Mouse (Mus musculus) adrenal gland, postnatal 14 days (tissue): ENCODE results near the gene Plxdc2. TPM values are rescaled to one million over a fixed set of nuclear protein-coding genes. Genes with fewer than 3 reads are reported as not detected.

Experiments
- DNase-seq: peaks from one replicate; pipeline ENCODE4 v3.0.0; 2021; ENCODE audit warnings: mixed read lengths
- total RNA-seq: library from RNA; stranded (reverse); gene quantifications from 2 replicates; pipeline ENCODE4 v1.2.3, GENCODE M21; 2021

The Plxdc2 gene
- total RNA-seq, 1 experiment from 2014 or later = 15.9 TPM

DNA sequence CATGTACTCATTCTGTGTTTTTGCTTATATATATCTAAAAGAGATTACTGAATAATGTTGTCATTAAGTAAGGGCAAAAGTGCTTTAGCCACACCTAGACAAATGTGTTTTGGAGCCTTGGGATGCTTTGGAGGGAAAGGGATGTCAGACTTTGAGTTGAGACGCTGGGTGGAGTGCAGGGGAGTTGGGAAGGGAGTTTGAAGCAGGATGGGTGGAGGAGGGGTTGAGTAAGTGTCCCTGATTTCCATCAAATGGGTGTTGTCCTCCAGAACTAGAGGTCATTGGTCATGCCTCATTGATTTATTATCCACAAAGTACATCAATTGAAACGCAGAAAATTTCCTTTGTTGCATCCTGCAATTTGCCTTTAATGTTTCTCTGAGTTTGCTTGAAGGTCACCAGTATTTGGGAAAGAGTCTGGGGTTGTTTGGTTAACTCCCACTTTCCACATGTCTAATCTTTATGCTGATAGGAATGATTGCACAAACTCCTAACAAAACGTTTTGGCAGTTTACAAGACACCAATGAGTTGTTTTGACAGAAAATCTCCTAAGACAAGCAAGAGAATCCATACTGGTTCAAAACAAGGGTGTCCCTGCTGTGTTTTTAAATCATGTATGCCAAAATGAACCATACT, 58.4 kb downstream of the Plxdc2 start:
- no peak for DNase-seq

DNA sequence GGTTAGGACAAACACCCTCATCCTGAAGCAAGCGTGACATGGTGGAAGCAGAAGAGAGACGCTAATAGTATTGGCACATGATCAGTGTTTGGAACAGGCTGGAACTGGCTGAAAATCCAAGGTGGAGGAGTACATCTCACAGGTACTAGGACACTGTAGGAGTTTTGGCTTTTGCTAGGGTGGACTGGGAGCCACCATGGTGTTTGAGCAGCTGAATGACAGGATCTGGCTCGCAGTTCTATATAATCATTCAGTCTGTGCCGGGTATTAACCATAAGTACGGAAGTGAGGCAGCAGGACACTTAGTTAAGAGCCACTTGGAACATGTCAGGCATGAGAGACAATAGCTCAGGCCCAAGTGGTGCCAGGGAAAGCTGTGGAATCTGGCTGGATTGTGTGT, 82.9 kb downstream of the Plxdc2 start:
- DNase-seq = no peak

DNA sequence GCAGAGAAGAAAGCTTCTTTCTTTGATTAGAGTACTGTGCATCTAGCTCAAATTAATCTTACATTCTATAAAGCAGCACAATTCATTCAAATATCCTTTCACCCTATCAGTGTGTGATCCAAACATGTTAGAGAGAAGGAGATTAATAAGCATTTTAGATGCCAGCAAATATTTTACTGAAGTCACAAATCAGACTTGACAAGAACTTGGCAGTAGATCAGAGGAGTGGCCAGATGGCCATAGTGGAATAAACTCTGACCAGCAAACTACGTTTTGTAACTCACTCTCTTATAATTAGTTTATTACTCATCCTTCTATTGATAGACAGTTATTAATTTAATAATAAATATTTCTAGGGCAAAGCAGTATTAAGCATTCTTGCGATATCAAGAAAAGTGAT, 86.5 kb downstream of the Plxdc2 start:
- peak; percentile 42 for DNase-seq

DNA sequence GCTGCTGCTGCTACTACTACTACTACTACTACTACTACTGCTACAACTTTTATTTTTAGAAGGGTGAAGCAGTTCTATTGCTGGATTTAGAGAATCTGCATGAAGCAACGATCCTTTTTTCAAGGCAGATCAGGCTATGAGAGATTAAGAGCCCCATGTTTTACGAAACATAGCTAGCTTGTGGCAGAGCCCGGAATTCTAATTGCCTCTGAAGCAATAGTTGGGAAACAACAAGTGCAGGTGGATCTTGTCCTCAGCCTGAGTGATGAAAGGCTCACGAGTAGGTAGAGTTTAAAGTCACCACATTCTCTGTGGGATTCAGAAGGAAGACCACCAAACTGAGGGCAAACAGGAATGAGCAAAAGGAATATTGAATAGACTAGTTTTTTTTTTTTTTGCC, 91.8 kb downstream of the Plxdc2 start:
- no peak for DNase-seq

DNA sequence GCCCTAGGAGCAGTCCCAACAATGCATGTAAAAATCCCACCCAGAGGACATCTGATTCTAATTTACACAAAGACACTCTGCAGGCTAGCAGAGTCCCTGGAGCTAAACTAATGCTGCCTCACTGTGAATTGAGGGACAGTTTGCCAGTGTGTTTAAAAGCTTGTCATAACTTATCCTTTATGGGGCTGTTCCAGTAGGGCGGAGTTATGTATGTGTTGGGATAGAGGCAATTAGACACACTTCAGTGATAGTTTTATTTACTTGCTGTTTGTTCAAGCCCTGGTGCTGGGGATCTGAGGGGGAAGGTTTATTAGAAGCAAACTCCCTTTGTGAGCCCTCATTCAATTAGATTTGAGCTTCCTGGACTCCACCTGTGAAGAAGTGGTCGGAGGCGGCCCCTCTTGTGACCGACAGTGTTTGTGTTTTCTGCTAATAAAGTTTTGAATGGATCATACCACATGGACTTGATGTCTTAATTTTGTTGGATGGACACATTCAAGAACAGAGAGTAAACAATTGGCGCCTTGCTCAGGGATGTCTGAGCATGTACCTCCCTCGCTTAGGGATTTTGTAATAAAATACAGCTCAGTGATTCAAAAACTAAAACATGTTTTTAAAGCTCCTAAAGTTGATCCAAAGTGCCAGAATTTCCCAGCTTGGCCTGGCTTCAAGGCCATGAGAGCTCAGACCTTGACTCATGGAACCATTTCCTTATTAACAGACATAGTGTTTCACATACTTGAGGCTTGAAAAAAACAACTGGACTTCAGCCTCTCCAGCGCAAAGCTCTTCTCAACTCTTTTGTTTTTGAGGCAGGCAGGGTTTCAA, 94.9 kb downstream of the Plxdc2 start:
- DNase-seq = peak; percentile 68

DNA sequence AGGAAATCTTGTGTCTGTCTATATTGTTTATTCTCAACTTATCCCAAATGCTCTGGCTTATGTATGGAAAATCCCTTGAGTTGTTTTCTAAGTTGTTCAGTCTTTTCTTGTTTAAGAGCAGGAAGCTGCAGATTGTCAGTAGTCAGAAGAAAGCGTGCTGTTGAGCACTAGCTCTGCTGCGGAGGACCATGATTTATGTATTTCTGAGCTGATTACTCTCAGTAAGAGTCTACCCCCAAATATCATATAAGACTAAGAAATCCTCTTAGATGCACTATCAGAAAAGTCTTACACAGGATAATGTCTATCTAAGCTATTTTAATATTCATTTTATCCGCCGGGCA, 95.5 kb downstream of the Plxdc2 start:
- no peak for DNase-seq

DNA sequence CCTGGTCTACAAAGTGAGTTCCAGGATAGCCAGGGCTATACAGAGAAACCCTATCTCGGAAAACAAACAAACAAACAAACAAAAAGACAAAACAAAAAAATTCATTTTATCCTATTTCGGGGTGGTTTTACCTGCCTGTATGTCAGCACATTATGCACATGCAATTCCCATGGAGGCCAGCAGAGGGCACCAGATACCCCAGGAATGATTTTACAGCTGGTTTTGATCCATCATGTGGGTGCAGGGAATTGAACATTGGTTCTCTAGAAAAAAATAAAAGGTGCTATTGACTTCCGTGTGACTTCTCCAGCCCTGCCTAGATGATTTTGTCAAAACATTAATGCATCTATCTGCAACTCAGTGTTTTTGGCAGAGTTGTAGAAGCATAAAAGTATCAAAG, 96.0 kb downstream of the Plxdc2 start:
- no peak for DNase-seq

DNA sequence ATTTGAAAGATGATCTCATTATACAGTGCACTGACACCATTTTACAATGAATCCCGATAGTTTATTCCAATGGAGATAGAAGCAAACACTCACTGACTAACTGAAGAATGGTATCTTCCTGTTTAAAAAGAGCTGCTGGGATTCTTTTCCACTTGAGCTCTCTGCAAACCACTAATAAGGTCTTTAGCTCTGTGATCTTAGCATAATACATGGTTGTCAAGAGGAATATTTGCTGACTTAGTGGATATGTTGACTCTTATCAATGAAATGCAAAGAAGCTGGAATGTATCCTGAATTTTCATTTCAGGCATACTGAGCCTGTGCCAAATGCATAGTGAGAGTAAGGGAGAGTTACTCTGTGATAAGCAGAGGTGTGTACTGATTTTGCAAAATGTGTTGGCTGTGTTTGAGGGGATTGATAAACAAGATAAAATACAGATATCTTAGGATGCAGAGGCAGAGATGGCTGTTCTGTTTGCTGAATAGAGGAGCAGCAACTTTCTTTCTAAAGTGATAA, 100.2 kb downstream of the Plxdc2 start:
- DNase-seq = no peak

DNA sequence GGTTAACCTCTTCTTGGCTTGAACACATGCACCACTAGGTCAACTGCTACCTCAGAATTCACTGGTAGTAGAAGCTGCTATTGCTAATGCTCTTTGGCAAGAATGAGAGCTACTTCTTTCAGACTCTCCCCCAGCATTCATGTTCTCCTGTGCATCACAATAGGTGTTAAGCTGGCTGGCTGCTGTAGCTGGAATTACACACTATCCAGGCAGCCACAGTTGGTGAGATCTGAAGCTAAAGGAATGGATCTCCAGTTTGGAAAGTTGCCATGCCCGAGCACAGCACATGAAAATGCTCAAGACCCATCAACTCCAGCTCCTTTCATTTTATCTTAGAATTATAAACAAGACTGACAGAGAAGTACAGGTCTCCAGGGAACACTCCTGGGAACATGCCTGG, 103.4 kb downstream of the Plxdc2 start:
- DNase-seq = no peak

DNA sequence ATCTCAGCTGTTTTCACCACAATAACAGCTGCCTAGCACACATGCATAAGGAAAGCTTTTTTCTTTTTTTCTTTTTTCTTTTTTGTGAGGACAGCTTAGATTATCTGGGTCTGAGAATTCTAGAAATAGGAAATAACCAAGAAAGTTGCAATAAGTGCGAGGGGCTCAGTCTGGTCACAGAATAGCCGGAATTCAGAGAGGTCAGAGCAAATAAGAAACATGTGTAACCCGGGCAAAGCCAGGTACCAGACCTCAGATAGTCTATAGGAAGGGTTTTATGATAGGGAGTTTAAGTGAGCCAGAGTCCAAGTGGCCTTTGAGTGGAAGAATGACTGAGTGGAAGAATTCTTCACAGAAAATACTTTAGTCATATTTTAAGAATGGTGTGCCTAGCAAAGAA, 114.0 kb downstream of the Plxdc2 start:
- DNase-seq = no peak

DNA sequence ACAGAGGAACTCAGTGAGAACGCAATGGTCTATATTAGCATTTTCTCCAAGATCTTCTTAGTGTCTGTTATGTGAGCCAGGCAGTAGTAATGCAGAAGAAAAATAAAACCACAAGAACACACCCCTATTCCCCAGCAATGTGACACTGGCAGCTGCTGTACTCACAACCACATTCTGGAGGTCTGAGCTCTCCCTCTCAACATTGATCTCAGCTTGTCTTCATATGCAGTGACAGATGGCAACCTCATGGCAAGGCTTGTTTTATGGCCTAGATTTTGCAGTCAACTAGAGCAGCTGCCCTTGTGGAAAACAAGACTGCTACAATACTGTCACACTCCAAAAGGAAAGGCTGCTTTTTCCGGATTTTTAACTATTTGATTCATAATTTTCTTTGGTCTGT, 127.8 kb downstream of the Plxdc2 start:
- no peak for DNase-seq

DNA sequence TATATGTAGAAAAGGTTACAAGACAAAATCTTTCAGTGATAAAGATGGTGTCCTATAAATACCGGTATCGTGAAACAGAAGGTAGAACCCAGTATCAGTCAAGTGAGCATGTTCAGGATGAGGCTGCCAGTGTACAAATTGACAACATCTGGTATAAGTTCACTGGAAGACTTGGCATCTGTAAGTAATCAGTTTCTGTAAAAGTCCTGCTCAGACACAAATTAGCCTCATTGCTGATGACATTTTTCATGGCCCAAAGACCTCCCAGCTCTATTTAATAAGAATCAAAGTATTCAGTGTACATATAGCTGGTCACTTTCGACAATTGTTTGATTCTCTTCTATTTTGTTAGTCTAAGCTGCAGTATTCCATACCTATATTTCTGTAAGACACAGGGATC, 129.9 kb downstream of the Plxdc2 start:
- DNase-seq = no peak

DNA sequence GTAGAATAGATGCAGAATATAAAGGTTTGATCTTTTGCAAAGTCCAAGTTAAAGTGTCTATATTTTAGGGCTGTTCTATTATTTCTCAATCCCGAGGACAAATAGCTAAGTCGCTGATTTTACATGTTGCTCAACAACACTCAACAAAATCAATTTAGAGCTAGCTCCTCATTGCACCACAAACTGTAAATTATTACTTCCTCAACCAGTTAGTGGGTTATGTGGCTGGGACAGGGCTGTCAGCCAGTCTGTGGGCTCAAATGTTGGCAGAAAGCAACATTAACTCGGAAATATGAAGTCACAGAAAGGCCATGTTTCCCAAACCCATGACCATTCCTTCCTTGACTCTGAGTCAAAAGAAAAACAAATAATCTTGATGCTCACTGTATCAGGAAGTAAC, 135.1 kb downstream of the Plxdc2 start:
- no peak for DNase-seq

DNA sequence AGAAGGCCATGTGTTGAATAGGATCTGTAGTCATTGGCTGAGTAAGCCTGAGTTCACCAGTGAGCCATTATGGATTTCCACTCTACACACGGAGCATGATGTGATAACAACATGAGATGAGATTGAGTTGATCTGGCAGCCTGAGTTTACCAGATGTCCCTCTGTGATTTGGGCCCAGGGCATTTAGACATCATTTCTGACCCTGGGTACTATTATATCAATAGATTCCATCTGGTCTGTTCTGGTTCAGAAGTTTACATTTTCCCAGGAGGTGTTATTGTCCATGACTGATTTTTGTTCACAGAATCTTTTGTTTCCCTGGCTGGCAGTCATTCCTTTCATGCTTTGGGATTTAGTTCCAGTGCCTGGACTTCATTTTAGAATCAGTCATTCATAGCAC, 146.7 kb downstream of the Plxdc2 start:
- no peak for DNase-seq

DNA sequence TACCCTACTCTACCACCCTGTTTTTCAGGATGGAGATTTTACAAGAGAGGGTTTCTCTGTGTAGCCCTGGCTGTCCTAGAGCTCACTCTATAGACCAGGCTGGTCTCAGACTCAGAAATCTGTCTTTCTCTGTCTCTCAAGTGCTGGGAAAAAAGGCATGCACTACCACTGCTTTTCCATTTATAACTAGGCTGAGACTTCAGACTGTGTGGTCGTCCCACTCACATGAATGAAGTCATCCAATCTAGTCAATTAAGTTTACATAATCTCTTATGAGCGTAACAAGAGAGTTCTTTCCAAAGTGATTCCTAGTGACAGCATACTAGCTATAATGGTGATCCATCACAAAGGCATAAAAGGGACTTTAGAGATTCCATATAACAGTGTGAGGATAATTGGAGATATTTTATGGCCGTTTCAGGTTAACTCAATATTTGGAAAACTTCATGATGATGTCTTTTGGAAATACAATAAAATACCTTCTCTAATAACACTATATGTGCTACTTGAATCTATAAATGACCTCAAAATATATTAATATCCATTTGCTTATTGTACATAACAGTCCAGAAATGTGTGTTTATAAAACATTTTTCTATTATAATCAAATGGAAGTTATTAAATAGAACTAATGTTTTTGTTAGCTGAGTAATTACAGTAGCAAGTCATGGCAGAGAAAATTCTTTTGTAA, 151.6 kb downstream of the Plxdc2 start:
- DNase-seq = no peak

DNA sequence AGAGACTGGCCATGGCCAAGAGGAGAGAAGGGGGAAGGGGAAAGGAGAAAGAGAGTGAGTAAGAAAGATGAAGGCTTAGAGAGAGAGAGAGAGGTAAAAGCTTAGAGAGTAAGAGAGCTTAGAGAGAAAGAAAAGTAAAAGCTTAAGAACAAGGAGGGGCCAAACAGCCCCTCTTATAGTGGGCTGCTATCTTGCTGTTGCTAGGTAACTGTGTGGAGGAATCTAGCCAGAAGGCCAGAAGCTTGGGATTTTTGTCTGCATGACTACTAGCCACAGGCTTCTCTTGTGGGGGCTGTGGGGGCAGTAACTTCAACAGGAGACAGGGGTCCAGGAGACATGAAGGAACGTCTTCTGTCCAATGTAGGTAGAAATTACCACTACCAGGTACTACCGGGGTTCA, 162.0 kb downstream of the Plxdc2 start:
- DNase-seq = no peak

DNA sequence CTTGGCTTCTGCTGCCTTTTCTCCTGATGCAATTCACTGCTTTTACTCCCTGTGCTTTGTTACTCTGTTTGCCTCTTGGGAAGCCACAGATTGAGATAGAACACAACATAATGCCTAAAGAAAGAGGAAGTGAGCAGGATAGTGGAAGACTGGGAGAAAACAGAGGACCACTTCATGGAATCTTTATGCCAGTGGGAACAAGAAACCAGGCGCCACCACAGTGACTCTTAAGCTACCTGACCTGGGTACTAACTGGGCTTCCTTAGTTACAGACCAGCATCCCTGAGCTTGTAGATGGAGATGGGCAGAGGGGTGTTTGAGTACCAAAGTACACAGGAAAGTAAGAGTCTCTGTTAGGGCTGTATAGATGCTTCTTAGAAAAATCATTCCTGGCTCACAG, 167.3 kb downstream of the Plxdc2 start:
- no peak for DNase-seq

DNA sequence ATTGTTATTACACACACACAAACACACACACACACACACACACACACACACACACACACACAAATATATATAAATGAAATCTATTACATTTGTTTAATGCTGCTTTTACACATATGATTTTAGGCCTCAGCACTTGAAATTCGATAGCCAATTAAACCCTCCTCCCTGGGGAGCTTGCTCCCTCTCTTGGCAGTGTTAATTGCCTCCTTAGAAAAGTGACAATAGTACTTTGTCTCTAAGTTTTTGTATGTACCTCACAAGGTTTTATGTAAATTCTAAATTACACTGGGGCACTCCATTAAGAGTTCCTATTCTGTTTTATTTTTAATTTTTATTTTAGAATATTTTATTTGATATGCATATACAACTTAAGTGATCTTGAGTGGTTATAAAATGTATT, 176.1 kb downstream of the Plxdc2 start:
- no peak for DNase-seq

DNA sequence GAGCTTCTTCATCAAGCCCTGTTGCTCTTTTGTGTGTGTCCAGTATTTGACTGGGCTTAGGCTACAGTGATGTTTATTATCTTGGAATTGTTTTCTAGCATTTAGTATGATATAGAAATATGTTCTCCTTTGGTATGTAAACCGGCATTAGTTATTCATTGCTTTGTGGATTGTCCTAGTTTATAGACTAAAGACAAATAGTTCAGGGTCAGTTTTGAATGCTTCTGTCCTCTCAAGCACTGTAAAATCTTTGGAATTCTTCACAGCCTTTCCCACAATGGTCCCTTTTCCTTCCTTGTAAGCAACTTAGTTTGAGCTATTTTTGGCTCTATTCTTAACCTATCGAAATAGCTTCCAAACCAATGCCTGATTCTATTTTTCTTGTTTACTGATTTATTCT, 178.5 kb downstream of the Plxdc2 start:
- DNase-seq = no peak

DNA sequence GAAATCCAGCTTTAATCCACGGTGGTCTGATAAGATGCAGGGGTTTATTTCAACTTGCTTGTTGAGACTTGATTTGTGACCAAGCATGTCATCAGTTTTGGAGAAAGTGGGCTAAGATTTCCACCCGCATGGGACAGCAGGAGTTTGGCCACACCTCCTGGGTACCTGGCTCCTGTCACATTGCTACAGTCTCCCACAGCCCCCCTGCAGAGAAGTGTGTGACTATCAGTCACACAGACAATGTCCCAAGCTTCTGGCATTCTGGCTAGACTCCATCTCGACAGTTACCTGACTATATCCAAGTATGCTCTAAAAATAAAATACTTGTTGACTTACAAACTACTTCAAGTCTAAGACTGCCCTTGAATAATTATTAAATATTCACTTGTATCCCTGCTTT, 185.1 kb downstream of the Plxdc2 start:
- DNase-seq = no peak

DNA sequence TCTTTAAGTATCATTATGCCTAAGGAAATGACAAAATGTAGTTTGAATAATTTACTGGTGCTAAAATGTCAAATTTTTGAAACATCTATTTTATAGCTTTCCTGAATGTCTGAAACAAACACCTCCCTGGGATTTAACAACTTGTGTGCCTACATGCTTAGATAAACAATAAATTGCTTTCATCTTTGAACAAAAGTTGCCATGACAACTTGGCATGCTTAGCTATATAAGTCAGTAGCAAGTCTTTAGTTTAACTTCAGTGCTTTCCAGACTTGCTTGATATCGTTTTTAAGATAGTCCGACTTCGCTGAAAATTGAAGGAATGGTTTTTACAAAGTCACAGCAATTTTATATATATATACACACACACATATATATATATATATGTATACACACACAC, 189.1 kb downstream of the Plxdc2 start:
- no peak for DNase-seq

DNA sequence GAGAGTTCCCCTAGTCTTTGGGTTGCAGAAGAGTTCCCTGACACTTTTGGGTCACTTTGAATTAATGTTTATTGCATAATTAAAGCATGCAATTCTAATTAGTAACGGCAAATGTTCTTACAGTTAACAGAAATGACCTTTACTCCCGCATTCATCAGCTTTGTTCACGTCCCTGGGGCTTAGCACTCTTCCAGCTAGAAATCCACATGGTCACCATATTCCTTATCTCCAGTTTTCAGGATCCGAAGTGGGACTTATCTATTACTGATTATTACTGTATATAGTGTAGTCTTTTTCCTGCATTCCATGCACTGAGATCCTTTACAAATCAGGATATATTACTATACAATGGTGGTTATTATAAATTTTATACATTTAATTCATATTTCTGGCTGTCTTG, 203.2 kb downstream of the Plxdc2 start:
- no peak for DNase-seq

DNA sequence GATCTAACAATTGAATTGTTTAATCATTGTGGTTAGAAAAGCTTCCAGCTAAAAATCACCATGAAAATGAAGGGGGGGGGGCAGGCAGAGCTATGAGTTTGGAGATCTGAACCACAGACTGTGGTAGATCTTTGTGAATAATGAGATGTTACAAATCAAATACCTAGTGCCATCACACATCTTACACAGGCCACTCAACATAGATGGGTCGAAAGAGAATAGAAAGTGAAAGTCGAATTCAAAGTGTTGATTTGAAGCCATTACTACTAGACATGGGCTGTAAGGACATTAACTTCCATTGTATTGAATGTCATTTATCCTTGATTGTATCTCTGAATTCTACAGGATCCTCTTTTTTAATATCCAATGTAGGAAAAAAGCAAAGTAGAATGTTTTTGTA, 212.2 kb downstream of the Plxdc2 start:
- DNase-seq = no peak
